Mouse (Mus musculus) spleen, postnatal 14 days (tissue): ENCODE measurements around the gene Hey2.

Source experiments
- DNase-seq, 2 experiments: peaks; one replicate each; pipeline ENCODE4 v3.0.0; 2021 to 2022; ENCODE audit warnings: low spot score in 2 of 2

Gene Hey2

DNA sequence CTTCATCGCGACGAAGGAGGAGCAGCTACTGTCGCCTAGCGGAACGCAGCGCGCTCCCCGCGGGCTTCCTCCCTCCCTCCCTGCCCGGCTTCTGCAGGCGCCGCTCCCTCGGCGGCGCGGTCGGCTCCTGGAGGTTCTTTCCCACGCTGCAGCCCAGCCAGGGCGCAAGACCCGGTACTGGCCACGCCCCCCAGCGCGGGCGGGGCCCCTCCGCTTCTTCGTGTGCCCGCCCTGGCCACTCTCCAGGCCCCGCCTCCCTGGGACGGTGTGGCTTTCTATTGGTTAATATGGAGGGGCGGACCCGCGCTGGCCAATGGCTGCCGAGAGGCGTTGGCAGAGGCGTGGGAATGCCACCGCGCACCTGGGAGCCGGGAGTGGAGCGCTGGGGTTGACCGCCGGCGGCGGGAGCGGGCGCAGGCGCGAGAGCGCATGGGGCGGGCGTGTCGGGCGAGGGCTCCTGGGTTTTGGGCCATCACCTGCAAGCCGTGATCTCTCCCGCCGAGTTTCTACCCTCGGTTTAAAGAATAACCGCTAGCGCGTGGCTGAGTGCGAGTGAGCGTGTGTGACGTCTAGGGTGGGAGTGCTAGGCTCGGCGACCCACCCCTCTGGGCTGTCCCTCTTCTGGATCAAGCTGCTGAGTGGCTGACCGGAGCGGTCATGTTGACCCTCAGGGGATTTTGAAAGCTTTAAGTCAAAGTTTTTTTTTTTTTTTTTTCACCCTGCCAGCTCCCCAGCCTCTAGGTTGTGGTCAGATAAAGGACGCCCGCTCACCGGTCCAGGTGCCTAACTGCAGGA, at the start of gene Hey2:
Gene Hey2 (minus strand): TSS at position 159 of the 795 bp plus-strand sequence.
- DNase-seq: peak; percentile 87 to 88

DNA sequence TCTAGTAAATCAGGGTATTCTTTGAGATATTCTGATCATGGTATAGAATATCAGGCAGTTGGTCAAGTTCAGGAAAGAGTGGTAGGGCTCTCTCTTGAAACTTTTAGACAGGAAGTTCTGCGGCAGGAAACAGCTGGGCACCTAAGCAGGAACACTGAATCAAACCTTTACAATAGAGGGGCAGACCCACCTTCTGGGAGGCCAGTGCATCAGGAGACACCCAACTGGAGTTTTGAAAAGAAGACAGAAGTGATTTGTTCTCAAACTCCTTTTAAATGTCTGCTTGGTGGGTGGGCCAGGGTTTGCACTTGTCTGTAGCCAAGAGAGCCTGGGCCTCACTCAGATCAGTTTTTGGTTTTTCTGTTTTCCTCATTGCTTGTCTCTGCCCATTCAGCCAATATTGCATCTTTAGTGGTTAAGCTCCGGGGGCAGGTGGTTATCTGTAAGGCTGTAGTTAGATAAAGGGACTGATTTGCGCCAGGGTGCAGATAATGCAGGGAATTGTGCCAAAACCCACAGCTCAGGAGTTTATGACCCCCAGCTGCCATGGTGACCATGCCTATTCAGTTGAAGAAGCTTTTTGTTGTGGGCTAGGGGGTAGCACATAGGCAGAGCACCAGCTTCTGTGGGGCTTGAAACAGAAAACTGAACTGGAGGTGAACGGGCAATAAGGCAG, 40.6 kb upstream of the Hey2 start:
- DNase-seq: no peak

DNA sequence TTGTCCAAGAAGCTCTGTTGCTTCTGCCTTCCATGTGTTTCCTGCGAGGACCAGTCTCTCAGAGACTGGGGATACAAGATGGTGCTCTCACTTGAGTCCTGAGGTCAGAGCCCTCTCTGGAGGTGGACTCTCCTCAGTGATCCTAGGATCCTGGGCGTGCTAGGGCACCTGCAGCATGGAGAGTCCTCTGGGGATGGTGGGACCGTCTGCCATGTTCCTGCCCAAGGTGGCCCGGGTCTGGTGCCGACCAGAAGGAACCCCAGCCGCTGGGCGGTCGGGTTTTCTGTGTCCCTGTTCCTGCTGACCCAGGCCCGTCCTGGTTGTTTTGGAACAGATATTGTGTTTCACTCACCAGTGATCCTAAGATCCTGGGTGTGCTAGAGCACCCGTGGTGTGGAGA, 38.5 kb upstream of the Hey2 start:
- no peak for DNase-seq

DNA sequence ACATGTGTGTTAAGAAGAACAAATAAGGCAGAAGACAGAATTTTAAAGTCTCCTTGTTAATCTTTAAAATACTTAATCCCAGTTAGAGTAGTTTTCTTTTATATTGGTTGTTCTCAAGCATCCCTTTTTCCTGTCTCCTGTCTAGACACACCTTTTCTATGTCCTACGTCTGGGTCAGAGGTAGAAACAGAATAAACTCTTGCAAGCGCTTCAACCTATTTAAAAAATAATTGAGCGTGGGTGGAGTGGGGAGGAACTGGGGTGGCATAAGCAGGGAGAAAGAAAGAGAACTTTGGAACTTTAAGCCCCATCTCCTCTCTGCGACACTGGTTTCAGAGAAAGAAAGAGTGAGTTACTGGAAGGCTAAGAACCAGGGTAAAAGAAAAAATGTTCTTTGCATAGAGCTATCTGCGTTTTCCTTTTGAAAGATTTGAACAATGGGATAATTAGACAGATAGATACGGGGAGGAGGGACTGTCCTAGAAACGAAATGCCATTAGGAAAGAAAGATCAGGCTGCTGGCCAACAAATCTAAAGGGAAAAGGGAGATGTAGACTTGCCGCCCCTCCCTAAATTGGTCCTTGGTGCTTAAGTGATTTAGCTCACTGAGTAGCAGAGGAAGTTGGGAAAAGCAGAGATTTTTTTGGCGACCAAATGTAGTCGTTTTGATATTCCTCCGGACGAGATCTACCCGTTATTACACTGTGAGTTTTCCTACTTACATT, 2.7 kb upstream of the Hey2 start:
- no peak for DNase-seq

DNA sequence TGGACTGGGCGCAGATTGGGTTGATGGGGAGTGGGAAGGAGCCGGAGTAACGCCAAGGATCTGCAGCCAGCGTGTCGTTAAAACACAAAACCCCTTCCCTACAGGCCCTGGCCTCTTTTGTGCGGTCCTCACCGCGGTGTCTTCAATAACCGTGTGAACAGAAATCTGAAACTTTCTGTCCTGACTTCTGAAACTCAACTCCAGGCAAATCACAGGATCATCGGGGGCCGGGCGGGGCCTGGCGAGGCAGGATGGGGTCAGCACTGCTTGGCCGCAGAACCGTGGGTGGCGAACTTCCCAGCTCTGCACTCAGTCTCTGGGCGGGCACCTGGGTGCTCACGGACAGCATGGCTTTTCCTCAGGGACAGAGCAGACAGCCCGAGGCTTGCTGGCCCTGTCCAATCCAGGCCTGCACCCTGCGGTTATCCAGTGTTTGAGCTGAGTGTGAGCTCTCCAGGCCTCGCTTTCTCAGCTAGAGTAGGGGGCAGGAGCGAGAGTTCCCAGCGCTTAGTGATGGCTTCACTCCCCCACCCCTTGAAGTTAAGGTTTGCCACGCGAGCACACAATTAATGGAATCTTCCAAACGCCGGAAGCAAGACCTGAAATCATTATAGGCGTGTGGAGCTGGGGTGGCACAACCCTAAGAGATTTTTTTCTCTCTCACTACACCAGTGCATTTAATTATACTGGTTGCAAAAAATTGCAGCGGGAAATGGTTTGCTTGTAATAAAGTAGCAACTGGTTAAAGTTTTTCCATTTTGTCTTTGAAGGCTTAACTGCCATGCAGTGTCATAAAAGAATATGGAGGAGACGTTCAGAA, 1.8 kb upstream of the Hey2 start:
- DNase-seq: no peak

DNA sequence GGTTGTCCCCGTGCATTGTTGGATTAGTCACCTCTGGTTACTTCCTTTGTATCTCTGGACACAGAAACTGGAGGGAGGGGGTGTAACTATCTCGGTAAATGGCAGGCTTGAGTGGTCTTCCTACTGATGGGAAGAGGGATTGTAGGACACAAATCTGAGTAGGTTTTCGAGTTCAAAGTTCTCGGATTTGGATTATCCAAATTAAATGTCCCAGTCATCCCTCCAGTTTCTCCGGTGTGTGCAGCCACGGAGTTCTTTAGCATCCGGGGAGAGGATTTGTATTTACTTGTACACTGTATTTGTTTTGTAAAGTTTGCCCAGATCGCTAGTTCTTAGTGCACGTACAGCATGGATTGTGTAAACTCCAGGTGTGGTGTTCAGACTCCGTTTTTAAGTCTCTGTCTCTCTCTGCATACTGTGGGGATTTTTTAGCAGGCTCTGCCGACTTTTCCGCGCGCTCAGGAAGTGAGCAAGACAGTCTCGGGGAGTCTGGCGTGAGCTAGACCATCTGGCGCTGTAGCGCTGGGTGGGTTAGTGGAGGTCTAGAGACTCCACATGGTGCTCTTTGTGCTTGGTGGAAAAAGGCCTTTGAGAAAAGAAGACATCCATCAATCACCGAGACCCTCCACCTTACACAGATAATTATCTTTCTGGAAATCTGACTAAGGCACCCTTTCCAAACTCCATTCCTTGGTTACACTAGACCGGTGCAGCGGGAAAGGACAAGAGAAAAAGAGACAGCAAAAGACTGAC, 1.0 kb upstream of the Hey2 start:
- no peak for DNase-seq

DNA sequence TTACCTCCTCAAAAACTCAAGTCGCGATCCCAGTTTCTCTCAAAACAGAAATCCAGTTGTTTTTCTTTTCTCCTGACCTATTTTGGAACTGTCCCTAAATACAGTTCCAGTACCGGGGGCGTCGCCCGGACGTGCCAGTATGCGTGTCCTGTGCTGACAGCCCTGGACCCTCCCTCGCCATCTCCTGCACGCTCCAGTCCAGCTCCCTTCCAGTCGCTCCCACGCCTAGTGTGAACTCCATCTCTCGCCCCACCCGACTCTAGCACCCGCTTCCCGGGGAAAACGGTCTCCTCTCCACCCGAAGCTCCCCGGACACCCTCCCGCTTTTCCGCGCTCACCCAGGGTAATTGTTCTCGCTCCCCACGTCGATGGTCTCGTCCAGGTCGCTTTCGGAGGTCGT, 373 bp downstream of the Hey2 start:
- no peak for DNase-seq

DNA sequence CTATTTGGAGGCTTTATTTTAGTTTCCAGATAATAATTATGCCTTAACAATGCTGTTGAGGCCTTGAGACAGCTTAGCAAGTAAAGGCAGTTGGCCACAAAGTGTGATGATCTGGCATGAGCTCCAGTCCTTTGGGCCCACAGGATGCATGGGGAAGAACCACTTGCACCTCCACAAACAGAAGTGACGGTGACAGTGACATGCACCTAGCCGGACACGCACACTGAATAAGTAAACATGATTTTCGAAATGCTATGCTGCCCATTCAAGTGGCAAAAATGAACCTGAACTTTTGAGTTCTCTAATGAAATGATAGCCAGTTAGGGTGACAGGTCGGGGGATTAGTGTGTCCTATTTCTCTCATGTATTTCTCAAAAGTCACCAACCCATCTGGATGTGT, 1.8 kb downstream of the Hey2 start:
- no peak for DNase-seq

DNA sequence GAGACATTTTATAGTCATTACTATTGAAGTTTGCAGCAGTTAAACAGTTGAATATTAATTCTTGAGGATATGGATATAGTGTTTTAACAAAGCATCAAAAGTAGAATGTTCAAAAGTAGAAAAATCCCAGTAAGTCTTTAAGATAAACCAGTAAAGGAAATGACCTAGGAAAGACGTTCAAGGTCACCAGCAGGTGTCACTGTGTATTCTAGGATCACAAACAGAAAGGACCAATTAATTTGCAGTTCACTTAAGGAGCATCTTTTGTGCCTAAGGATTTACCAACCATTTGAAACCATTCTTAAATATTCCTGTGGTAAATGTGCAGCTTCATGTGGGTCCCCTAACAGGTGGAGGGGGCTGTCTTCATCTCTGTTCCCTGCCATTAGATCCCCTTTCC, 4.4 kb downstream of the Hey2 start:
- DNase-seq: no peak

DNA sequence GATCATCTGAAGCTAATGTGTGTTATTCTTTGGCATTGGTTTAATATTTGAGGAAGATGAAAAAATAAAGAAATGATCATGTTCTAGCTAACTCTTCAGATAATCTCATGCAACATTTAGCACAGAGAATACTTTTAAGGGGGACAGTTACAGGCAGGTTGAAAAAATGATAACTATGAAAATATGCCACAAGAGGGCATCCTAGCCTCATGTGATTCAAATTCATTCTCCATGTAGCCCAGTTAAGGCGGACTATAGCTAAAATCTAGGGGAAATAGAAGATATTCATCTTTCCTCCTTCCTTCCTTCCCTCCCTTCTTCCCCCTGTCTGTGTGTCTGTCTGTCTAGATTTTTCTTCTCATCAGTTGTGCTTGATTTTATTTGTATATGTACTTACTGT, 17.6 kb downstream of the Hey2 start:
- no peak for DNase-seq

DNA sequence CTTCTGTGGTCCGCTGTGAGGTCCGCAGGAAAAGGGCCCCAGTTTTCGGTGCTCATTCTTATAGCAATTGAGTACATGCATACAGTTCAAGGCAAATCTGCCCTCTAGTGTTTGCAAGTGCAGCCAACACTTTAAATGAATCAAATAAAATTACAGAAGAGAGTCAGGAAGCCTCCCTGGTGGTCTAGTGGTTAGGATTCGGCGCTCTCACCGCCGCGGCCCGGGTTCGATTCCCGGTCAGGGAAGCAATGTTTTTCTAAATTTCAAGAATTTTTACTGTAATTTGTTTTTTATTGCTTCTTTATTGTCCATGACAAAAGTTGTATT, 31.7 kb downstream of the Hey2 start:
- peak; percentile 35 to 62 for DNase-seq

DNA sequence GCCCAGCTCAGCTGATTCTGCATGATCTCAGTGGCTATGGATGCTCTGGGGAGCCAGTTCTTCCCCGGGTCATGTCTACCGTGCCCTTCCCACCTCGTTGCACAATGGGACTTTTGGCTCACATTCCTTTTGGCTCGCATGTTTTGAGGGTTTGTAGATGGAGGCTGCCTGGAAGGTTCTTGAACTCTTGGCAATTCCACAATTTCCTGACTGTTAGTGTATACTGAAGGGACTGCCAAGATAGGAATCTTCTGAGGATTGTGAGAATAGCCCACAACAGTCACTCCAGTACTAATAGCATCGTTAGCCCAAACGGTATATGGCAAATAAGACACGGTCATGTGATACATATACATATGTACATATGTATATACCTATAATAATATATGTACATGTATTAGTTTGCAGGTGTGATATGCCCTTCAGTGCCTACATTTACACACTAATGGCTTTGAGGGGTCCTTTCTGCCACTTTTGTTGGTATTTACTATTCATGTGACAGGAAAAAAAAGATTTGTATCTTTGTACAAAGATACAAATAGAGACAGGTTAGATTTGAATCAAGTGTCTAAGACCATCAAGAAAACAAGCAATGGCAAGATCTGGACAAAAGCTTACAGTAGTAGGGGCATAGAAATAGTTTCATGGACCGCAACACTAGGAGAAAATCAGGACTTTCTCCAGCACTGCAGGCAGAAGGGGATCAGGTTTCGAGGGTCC, 32.2 kb downstream of the Hey2 start:
- no peak for DNase-seq

DNA sequence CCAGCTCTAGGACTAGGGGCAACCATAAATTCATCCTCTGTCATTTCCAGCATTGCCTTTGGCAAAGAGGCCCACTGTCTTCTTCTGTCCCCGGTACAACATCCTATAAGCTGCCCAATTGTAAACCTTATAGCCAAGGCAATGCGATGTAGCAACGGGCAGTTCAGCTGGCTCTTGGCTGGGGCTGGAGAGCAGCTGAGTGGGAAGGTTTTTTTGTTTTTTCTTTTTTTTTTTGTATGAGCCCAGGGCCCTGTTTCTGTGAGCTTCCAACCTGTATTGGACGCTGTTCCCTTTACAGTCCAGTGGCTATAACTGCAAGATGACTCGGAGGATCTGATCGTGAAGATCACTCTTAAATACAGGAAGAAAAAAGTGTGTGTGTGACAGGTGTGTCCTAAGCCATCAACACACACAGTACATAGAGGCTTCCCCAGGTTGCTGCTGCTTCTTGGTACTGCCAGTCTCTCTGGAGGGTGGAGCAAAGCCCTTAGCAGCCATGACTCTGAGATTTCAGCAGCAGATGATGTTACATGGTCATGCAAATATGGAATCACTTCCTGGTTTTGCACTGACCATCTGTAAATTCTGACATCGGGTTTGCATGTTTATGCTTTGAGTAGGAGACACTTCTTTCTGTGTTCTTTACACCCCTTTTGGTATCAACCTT, 38.9 kb downstream of the Hey2 start:
- no peak for DNase-seq

DNA sequence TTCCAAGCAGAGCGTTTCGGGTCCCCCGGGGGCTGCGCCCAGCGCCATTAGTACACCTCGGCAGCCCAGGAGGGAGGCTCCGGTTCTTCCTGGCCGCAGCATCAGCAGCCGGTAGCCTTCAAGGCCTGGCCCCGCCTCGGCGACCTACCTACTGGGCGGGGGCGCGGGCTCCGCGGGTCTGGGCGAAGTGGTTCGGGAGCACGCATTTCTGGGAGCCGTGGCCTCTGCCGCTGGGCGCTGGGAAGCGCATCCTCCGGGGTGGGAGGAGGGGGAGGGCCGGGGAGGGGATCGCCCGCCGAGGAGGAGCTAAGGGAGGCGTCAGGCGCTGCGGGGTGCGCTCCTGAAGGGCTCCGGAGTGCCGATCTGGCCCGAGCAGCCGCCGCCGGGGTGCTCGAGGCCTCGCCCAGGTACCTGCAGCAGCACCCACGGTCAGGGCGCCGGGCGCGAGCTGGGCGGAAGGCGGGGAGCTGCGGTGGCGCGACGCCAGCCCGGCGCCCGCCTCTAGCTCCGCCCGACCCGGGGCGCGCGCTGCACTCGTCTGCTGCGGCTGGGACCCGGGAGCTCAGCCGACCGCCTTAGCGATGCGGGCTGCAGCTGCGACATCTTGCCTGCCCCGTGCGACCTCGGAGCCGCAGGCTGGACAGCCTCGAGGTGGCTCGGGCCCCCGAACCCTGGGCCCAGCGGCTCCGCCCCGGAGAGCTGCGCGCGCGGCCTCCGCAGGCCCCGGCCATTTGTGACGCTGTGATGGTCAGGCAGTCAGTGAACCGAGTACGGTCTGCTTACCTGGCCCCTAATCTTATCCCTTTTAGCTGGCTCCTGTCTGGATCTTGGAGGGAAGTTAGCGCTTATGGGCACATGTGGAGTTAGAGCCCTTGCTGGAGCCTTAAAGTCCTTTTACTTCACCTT, 39.7 kb downstream of the Hey2 start, which contains the start of gene Ncoa7:
Gene Ncoa7 (minus strand): TSS at position 646 of the 906 bp plus-strand sequence.
- DNase-seq: peak; percentile 67 to 73

DNA sequence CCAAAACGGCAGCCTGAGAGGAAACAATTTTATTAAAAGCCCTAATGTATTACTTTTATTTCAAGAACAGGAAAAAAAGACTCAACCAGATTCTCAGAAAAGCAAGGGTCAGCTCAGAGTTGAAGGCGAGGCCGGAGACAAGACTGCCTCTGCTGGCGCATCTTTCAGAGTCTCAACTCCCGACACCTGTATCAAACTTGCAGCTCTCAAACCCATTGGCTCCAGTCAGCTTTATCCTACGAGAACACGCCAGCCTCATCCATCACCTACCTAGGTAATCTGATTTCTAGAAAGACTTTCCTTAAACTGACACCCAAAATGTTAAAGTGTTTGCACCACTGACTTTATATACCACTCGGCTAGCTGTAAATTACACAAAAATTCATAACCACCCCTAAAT, 40.6 kb downstream of the Hey2 start:
- peak in 1 of 2 experiments; percentile 32 for DNase-seq

DNA sequence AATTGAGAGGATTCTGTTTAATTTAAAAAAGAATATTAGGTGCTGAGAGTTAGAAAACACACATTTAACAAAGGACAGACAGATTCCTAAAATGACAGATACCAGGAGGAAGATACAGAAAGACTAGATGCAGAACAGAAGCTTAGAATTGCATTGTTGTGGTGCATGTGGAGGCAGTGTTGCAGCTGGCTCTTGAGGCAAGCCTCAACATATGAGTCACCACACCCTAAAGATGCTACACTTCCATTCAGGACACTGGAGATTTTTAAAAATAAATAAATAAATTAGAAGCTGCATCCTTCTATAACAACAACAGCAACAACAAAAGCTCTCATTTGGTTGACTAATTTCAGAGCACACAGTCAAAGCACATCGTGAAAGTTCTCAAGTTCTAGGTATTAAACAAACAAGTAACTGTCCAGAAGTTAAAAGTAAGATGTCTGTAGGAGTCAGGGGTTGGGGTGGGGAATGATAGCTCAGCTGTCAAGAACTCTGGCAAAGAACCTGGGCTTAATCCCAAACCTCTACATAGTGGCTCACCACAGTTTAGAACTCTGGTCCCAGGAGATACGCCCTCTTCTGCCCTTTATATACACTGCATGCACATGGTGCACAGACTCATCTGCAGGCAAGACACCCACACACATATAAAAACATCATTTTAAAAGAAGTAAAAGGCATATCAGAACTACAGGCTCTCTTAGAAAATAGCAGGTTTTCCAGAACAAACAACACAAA, 42.7 kb downstream of the Hey2 start:
- no peak for DNase-seq

DNA sequence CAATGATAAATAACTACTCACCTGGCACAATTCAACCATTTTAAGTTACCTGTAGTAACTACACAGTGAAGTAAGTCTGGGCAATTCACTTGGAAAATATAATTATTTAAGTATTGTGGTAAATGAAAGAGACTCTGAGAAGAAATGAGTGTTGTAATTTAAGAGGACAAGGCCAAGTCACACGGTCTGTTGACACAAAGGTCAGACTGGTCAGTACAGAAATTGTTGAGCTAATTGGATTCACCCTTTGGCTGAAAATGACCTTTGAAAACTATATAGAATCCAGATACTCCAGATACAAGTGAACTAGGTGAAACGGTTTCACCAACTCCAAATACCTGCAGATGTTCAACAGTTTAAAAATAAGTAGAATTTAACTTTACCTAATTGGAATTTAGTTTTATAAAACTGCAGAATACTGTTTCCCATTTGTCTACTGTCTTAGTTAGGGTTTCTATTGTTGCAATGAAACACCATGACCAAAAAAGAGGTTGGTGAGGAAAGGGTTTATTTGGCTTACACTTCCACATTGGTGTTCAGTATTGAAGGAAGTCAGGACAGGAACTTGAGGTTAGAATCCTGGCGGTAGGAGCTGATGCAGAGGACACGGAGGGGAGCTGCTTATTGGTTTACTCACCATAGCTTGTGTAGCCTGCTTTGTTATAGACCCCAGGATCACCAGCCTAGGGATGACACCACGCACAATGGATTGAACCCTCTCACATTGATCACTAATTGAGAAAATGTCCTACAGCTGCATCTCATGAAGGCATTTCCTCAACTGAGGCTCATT, 45.9 kb downstream of the Hey2 start:
- DNase-seq: no peak
